Mouse (Mus musculus) C2C12 (cell line): ENCODE measurements around the gene Vps9d1. TPM values are rescaled to one million over a fixed set of nuclear protein-coding genes. Genes with fewer than 3 reads are reported as not detected.
"Not testable (repeated sequence)": the region's sequence is repeated elsewhere in the genome, so short reads cannot be mapped to it uniquely, and the experiment has no call there.

Source experiments
- H3K27me3 ChIP-seq: one replicate; pipeline ENCODE4 v1.6.1; 2011; ENCODE audit not compliant: control insufficient read depth, insufficient read depth, insufficient read length
- H3K36me3 ChIP-seq: one replicate; pipeline ENCODE4 v1.6.1; 2011; ENCODE audit not compliant: control insufficient read depth, insufficient read depth
- H3K4me3 ChIP-seq: one replicate; pipeline ENCODE4 v1.5.1; 2011; ENCODE audit warnings: mild to moderate bottlenecking, control low read depth; ENCODE audit not compliant: poor library complexity, insufficient read depth, severe bottlenecking
- H3K79me2 ChIP-seq: one replicate; pipeline ENCODE4 v1.6.1; 2011; ENCODE audit not compliant: control insufficient read depth, insufficient read depth
- H3K79me3 ChIP-seq: one replicate; pipeline ENCODE4 v1.6.1; 2011; ENCODE audit warnings: low read depth, control low read depth
- H3ac ChIP-seq: one replicate; pipeline ENCODE3; 2011; ENCODE audit warnings: low read depth; ENCODE audit not compliant: control insufficient read depth, insufficient read length
- CEBPB ChIP-seq: IDR thresholded peaks from one replicate; pipeline ENCODE4 v1.6.1; 2011; ENCODE audit warnings: low read depth, mild to moderate bottlenecking, control low read depth, moderate library complexity
- CTCF ChIP-seq: IDR thresholded peaks from one replicate; pipeline ENCODE4 v1.5.1; 2011; ENCODE audit not compliant: control insufficient read depth, insufficient read depth, insufficient read length
- FOSL1 ChIP-seq: IDR thresholded peaks from one replicate; pipeline ENCODE4 v1.8.0; 2011; ENCODE audit warnings: mild to moderate bottlenecking, low read length; ENCODE audit not compliant: poor library complexity, insufficient read depth, severe bottlenecking
- MAX ChIP-seq: IDR thresholded peaks from one replicate; pipeline ENCODE4 v1.6.1; 2011; ENCODE audit warnings: mild to moderate bottlenecking, control low read depth
- MYOD1 ChIP-seq: IDR thresholded peaks from one replicate; pipeline ENCODE4 v1.6.1; 2011; ENCODE audit warnings: low read depth; ENCODE audit not compliant: control insufficient read depth, insufficient read length
- MYOG ChIP-seq: IDR thresholded peaks from one replicate; pipeline ENCODE4 v1.6.1; 2011; ENCODE audit not compliant: control insufficient read depth, insufficient read length; ENCODE audit errors: extremely low read depth
- USF1 ChIP-seq: IDR thresholded peaks from one replicate; pipeline ENCODE4 v1.6.1; 2011; ENCODE audit warnings: low read depth, mild to moderate bottlenecking, control low read depth, moderate library complexity
- polyA plus RNA-seq: library from polyadenylated mRNA; unstranded; fragments of >200 nt; fragmentation: generic; extraction: Trizol; gene quantifications from one replicate; pipeline ENCODE4 v1.2.1, GENCODE M21; 2012; ENCODE audit warnings: missing spikeins

The Vps9d1 gene
- polyA plus RNA-seq, 1 experiment: 8.5 TPM

- H3ac ChIP-seq: no peak overlapping the region
- H3K36me3 ChIP-seq: peaks cover 11% of the 10 kb centered on the region
- TF ChIP-seq CEBPB: no peak
- TF ChIP-seq FOSL1: no peak
- no peak for TF ChIP-seq MYOG
- no peak for TF ChIP-seq MAX
- no peak for TF ChIP-seq CTCF
- no peak for TF ChIP-seq USF1
- TF ChIP-seq MYOD1: no peak
- no peak overlapping the region for H3K4me3 ChIP-seq
- H3K79me2 ChIP-seq: no peaks in the 10 kb centered on the region
- no peaks in the 10 kb centered on the region for H3K79me3 ChIP-seq
- peaks cover 5% of the 10 kb centered on the region for H3K27me3 ChIP-seq
Observed at GRCm38 (mm10) chr8:123203571-123203970, 50.6 kb downstream of the Vps9d1 start.

- Histone ChIP-seq H3K79me2 (no peaks in the 10 kb centered on the region), H3ac (no peak overlapping the region), H3K36me3 (peaks cover 4% of the 10 kb centered on the region), H3K27me3 (peaks cover 5% of the 10 kb centered on the region), H3K4me3 (no peak overlapping the region), H3K79me3 (no peaks in the 10 kb centered on the region)
- no peak for TF ChIP-seq MYOD1
- TF ChIP-seq CTCF: peak; percentile 26
Observed at GRCm38 (mm10) chr8:123202288-123202687, 51.9 kb downstream of the Vps9d1 start.

- H3K79me2 ChIP-seq: no peaks in the 10 kb centered on the region
- no peak for TF ChIP-seq CEBPB
- no peak for TF ChIP-seq MYOD1
- TF ChIP-seq FOSL1: no peak
- TF ChIP-seq MYOG: no peak
- no peak for TF ChIP-seq MAX
- TF ChIP-seq USF1: no peak
- TF ChIP-seq CTCF: no peak
- H3K4me3 ChIP-seq: no peak overlapping the region
- H3K27me3 ChIP-seq: peaks cover 5% of the 10 kb centered on the region
- no peak overlapping the region for H3ac ChIP-seq
- H3K79me3 ChIP-seq: no peaks in the 10 kb centered on the region
- no peaks in the 10 kb centered on the region for H3K36me3 ChIP-seq
Observed at GRCm38 (mm10) chr8:123199864-123200263, 54.3 kb downstream of the Vps9d1 start.

GRCm38 (mm10) chr8:123197016-123197415 is 57.1 kb downstream of the Vps9d1 start:
- not testable (repeated sequence) for H3ac ChIP-seq, H3K4me3 ChIP-seq, H3K36me3 ChIP-seq

DNA sequence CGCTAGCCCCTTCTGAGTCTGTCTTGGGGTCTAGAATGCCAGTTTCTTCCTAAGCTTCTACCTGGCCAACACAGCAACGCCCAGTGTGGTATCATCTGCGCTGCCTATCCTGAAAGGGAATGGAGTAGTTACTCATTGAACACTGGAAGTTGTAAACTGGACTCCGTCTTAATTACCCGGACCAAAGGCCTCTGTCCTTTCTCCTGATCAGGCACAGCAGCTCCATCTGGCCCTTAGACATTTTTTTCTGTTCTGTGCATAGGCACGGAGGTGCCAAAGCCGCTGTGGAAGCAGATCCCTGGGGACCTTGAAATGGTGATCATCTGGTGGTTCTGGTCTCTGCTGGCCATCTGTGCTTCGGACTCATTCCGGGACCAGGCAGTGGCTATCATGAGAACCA is 60.4 kb downstream of the Vps9d1 start:
- TF ChIP-seq CTCF (no peak), MYOG (no peak), CEBPB (no peak), FOSL1 (no peak), MYOD1 (no peak), USF1 (no peak), MAX (no peak)
- Histone ChIP-seq H3K4me3 (no peak overlapping the region), H3K27me3 (no peaks in the 10 kb centered on the region), H3K36me3 (no peaks in the 10 kb centered on the region), H3K79me3 (no peaks in the 10 kb centered on the region), H3K79me2 (no peaks in the 10 kb centered on the region), H3ac (no peak overlapping the region)

More at GRCm38 (mm10) chr8:123197016-123197415, 57.1 kb downstream of the Vps9d1 start:
- not testable (repeated sequence) for H3K27me3 ChIP-seq, H3K79me3 ChIP-seq, H3K79me2 ChIP-seq

Other genes starting within 250 kb of the Vps9d1 start
- 32.5 TPM for gene Ankrd11, start 212.1 kb downstream of the Vps9d1 start, polyA plus RNA-seq
- 57.4 TPM for gene Spg7, start 191.4 kb downstream of the Vps9d1 start, polyA plus RNA-seq
- gene Rpl13, start 152.0 kb downstream of the Vps9d1 start, polyA plus RNA-seq: 3,422 TPM
- gene Cpne7, start 137.0 kb downstream of the Vps9d1 start, polyA plus RNA-seq: 0.04 TPM
- 0.05 TPM for gene Sult5a1, start 96.0 kb downstream of the Vps9d1 start, polyA plus RNA-seq
- 0.92 TPM for gene Dpep1, start 68.1 kb downstream of the Vps9d1 start, polyA plus RNA-seq
- 94.4 TPM for gene Chmp1a, start 41.6 kb downstream of the Vps9d1 start, polyA plus RNA-seq
- gene Spata33, start 41.5 kb downstream of the Vps9d1 start, polyA plus RNA-seq: 1.1 TPM
- gene Cdk10, start 29.5 kb downstream of the Vps9d1 start, polyA plus RNA-seq: 23.8 TPM
- 0.89 TPM for gene Spata2l, start 18.1 kb downstream of the Vps9d1 start, polyA plus RNA-seq
- 10.6 TPM for gene Zfp276, start 153 bp downstream of the Vps9d1 start, polyA plus RNA-seq
- 14.0 TPM for gene Fanca, start 64.2 kb upstream of the Vps9d1 start, polyA plus RNA-seq
- gene Spire2, start 78.4 kb upstream of the Vps9d1 start, polyA plus RNA-seq: 5.1 TPM
- gene Tcf25, start 119.4 kb upstream of the Vps9d1 start, polyA plus RNA-seq: 128 TPM
- gene Mc1r, start 152.8 kb upstream of the Vps9d1 start, polyA plus RNA-seq: 0.01 TPM
- 140 TPM for gene Tubb3, start 157.1 kb upstream of the Vps9d1 start, polyA plus RNA-seq
- gene Def8, start 169.2 kb upstream of the Vps9d1 start, polyA plus RNA-seq: 23.9 TPM
- gene Afg3l1, start 223.6 kb upstream of the Vps9d1 start, polyA plus RNA-seq: 35.9 TPM